Mouse (Mus musculus) spleen, adult 18-20 months (tissue): Measurements from ENCODE around the gene Il31ra.

Source experiments
- DNase-seq, 2 experiments: peaks; one replicate each; pipeline ENCODE4 v3.0.0; 2022; ENCODE audit warnings: mixed read lengths in 2 of 2

The Il31ra gene

GRCm38 (mm10) chr13:112506766-112507165, 87.4 kb downstream of the Il31ra start:
- DNase-seq: no peak

- no peak for DNase-seq
Measured at GRCm38 (mm10) chr13:112505436-112505835, 88.7 kb downstream of the Il31ra start.

- DNase-seq: no peak
Measured at GRCm38 (mm10) chr13:112503846-112504245, 90.3 kb downstream of the Il31ra start.

GRCm38 (mm10) chr13:112500466-112500865, 93.7 kb downstream of the Il31ra start:
- DNase-seq: no peak

GRCm38 (mm10) chr13:112500027-112500426, 94.1 kb downstream of the Il31ra start:
- no peak for DNase-seq

- no peak for DNase-seq
Measured at GRCm38 (mm10) chr13:112494590-112494989, 99.6 kb downstream of the Il31ra start.

- DNase-seq: no peak
Measured at GRCm38 (mm10) chr13:112492285-112492678, 101.9 kb downstream of the Il31ra start.

- DNase-seq: no peak
Measured at GRCm38 (mm10) chr13:112491636-112492284, 102.4 kb downstream of the Il31ra start.

- DNase-seq: no peak
Measured at GRCm38 (mm10) chr13:112490036-112490435, 104.1 kb downstream of the Il31ra start.

GRCm38 (mm10) chr13:112486676-112487075, 107.5 kb downstream of the Il31ra start:
- no peak for DNase-seq

- DNase-seq: no peak
Measured at GRCm38 (mm10) chr13:112486236-112486635, 107.9 kb downstream of the Il31ra start.

GRCm38 (mm10) chr13:112483015-112483414, 111.1 kb downstream of the Il31ra start:
- no peak for DNase-seq

GRCm38 (mm10) chr13:112482525-112482924, 111.6 kb downstream of the Il31ra start:
- no peak for DNase-seq

GRCm38 (mm10) chr13:112479926-112480325, 114.2 kb downstream of the Il31ra start:
- no peak for DNase-seq

- no peak for DNase-seq
Measured at GRCm38 (mm10) chr13:112479032-112479431, 115.1 kb downstream of the Il31ra start.

- no peak for DNase-seq
Measured at GRCm38 (mm10) chr13:112473757-112474755, 120.1 kb downstream of the Il31ra start.

- DNase-seq: no peak
Measured at GRCm38 (mm10) chr13:112472401-112473023, 121.6 kb downstream of the Il31ra start.

GRCm38 (mm10) chr13:112471201-112471600, 123.0 kb downstream of the Il31ra start:
- no peak for DNase-seq
